Mouse (Mus musculus) liver, embryonic 12.5 days (tissue): Measurements from ENCODE around the gene Tmem235. TPM values are rescaled to one million over a fixed set of nuclear protein-coding genes. Genes with fewer than 3 reads are reported as not detected.

ENCODE experiments used
- ATAC-seq: fragments of 200-750 bp; cut with Nextera tagmentation; 2 replicates; pipeline ENCODE4 v1.8.0; 2017; ENCODE audit warnings: moderate number of reproducible peaks, mild to moderate bottlenecking, moderate library complexity
- H3K27ac ChIP-seq: fragments of 300-500 bp; sonication (generic); 2 replicates; pipeline ENCODE4 v1.5.1; 2016; ENCODE audit warnings: mild to moderate bottlenecking
- H3K27me3 ChIP-seq: fragments of 300-500 bp; sonication (generic); replicated peaks from 2 replicates; pipeline ENCODE4 v1.6.1; 2016; ENCODE audit warnings: mild to moderate bottlenecking, moderate library complexity
- H3K36me3 ChIP-seq: fragments of 300-500 bp; sonication (generic); 2 replicates; pipeline ENCODE4 v1.6.1; 2016; ENCODE audit warnings: mild to moderate bottlenecking, moderate library complexity
- H3K4me1 ChIP-seq: fragments of 300-500 bp; sonication (generic); 2 replicates; pipeline ENCODE4 v1.6.1; 2016
- H3K4me2 ChIP-seq: fragments of 300-500 bp; sonication (generic); 2 replicates; pipeline ENCODE4 v1.6.1; 2016; ENCODE audit warnings: mild to moderate bottlenecking, moderate library complexity
- H3K4me3 ChIP-seq: fragments of 300-500 bp; sonication (generic); 2 replicates; pipeline ENCODE4 v1.5.1; 2016; ENCODE audit warnings: mild to moderate bottlenecking, moderate library complexity
- H3K9ac ChIP-seq: fragments of 300-500 bp; sonication (generic); 2 replicates; pipeline ENCODE4 v1.6.1; 2016; ENCODE audit warnings: mild to moderate bottlenecking, moderate library complexity
- H3K9me3 ChIP-seq: fragments of 300-500 bp; sonication (generic); replicated peaks from 2 replicates; pipeline ENCODE4 v1.6.1; 2016; ENCODE audit warnings: mild to moderate bottlenecking, moderate library complexity
- WGBS: fragments of 180-500 bp; shearing (Covaris S2); methylation state at CpG from one replicate; pipeline ENCODE4 v1.1.7; 2016; ENCODE audit not compliant: insufficient replicate concordance; 5-methylcytosine and 5-hydroxymethylcytosine counted together
- polyA plus RNA-seq: library from polyadenylated mRNA; unstranded; fragments of >200 nt; fragmentation: Nextera tagmentation; extraction: Ambion mirVana; gene quantifications from 2 replicates; pipeline ENCODE4 v1.2.1, GENCODE M21; 2016

The Tmem235 gene
- polyA plus RNA-seq, 1 experiment from 2014 or later: not detected

DNA sequence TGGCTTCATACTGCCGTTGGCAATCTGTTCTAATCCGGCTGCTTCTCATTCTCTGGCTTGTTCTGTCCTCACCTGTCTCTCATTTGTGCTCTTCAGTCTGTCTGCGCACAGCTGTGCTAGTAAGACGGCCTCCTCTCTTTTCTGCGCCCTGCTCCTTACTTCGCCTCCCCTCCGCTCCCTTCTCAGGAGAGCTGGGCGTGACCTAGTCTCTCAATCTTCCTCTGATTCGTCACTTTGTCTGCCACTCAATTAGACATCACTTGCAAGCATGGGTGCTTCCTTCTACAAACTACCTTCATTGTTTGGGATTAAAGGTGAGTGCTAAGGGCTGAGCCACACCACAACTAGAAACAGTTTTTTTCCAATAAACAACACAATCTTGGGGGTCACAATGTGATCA is 6.3 kb upstream of the Tmem235 start:
- Histone ChIP-seq H3K27ac (no peak overlapping the region), H3K9ac (no peak overlapping the region), H3K4me2 (no peak overlapping the region), H3K27me3 (peaks cover 12% of the 10 kb centered on the region), H3K4me3 (no peak overlapping the region), H3K4me1 (peaks cover 24% of the 10 kb centered on the region), H3K36me3 (peaks cover 84% of the 10 kb centered on the region), H3K9me3 (no peaks in the 10 kb centered on the region; the same call in 1 of the 2 replicates)
- ATAC-seq: no peak
- 86% methylated on average over 9 of the region's 9 CpGs for WGBS

DNA sequence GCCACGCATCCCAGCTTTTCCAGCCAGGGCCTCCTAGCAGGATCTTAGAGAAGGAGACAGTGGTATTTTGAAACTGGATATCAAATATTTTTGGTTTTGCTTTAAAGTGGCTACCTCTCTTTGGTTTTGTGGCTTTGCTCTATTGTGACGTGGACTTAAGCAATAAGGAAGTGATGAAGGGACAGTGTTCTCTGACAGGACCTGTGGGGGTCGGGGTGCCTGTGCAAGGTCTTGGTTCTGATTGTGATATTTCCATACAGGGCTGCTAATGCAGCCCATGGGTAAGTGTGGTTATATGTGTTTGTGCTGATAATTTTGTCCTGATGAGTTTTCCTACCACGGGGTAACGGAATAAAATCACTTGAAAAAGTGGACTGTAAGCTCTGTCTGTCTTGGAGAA is 5.2 kb upstream of the Tmem235 start:
- Histone ChIP-seq H3K27ac (no peak overlapping the region), H3K27me3 (peaks cover 23% of the 10 kb centered on the region), H3K4me1 (peaks cover 21% of the 10 kb centered on the region), H3K9ac (no peak overlapping the region), H3K36me3 (peaks cover 81% of the 10 kb centered on the region), H3K4me2 (no peak overlapping the region), H3K9me3 (no peaks in the 10 kb centered on the region; the same call in 1 of the 2 replicates), H3K4me3 (no peak overlapping the region)
- no peak for ATAC-seq
- 86% methylated on average over 5 of the region's 5 CpGs for WGBS

DNA sequence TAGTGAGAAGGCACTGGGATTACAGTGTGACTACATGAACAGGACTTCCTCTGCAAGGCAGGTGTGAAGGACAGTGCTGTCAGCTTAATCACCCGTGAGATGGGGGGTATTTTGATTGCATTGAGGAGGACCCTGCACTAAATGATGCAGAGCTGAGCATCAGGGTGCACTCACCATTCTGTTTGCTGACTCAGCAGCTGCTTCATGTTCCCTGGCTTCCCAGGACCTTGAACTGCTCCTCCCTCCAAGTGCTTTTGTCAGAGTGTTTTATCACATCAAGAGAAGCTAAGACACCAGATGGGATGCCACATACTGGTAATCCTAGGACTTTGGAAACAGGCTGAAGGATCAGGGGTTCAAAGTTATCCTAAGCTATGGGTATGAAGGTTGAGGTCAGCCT is 4.6 kb upstream of the Tmem235 start:
- Histone ChIP-seq H3K4me2 (no peak overlapping the region), H3K27me3 (peaks cover 29% of the 10 kb centered on the region), H3K36me3 (peaks cover 77% of the 10 kb centered on the region), H3K9ac (no peak overlapping the region), H3K9me3 (no peaks in the 10 kb centered on the region; the same call in 1 of the 2 replicates), H3K4me3 (no peak overlapping the region), H3K4me1 (peaks cover 19% of the 10 kb centered on the region), H3K27ac (no peak overlapping the region)
- WGBS: 77% methylated on average over 1 of the region's 1 CpGs
- no peak for ATAC-seq

DNA sequence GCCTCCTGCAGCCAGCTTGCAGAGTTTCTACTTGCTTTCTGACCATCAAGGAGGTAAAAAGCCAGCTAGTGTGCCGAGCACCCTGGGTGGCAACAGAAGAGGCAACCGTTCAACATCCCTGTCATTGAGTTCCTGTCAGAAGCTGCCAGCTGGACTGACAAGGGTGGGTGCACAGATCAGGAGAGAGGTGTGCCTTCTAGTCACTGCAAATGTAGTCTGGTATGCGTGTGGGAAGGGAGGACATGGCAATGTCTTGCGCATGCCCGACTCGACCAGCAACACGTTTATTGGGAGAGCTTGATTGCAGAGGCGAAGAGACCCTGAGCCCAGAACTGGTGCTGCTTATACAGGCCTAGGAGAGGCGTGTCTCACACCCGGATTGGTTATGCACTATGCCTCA is 3.1 kb upstream of the Tmem235 start:
- no peak for ATAC-seq
- peaks cover 62% of the 10 kb centered on the region for H3K36me3 ChIP-seq
- H3K27me3 ChIP-seq: peaks cover 44% of the 10 kb centered on the region
- WGBS: 89% methylated on average over 10 of the region's 10 CpGs
- no peak overlapping the region for H3K9ac ChIP-seq
- H3K4me2 ChIP-seq: no peak overlapping the region
- H3K9me3 ChIP-seq: no peaks in the 10 kb centered on the region; the same call in 1 of the 2 replicates
- no peak overlapping the region for H3K27ac ChIP-seq
- 0 out of 2 replicates have a peak, but pooled peaks cover 4% of the 10 kb centered on the region for H3K4me1 ChIP-seq
- no peak overlapping the region for H3K4me3 ChIP-seq

DNA sequence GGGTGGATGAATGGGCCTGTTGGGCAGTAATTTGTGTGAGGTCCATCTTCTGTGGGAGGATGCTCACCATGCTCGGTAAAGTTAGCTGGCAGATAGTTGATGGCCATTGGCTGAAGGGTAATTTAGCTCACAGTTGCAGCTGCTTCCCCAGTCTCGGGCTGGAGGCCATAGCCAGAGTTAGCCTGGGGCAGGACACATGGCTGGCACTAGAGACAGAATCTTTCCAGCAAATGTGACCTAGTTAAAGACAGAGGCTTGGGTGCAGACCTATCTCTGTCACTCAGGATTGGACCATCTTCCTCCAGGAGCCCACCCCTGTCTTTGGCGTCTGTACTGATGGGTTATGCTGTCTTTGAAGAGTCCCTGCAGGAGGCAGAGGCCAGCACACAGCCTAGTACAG is 2.2 kb upstream of the Tmem235 start:
- Histone ChIP-seq H3K27me3 (peaks cover 53% of the 10 kb centered on the region), H3K27ac (peak overlapping the region; percentile 2; the same call in 1 of the 2 replicates), H3K4me2 (no peak overlapping the region), H3K36me3 (peaks cover 52% of the 10 kb centered on the region), H3K4me1 (0 out of 2 replicates have a peak, but pooled peaks cover 4% of the 10 kb centered on the region), H3K9ac (no peak overlapping the region), H3K4me3 (no peak overlapping the region), H3K9me3 (no peaks in the 10 kb centered on the region; the same call in 1 of the 2 replicates)
- 58% methylated on average over 3 of the region's 3 CpGs for WGBS
- no peak for ATAC-seq

DNA sequence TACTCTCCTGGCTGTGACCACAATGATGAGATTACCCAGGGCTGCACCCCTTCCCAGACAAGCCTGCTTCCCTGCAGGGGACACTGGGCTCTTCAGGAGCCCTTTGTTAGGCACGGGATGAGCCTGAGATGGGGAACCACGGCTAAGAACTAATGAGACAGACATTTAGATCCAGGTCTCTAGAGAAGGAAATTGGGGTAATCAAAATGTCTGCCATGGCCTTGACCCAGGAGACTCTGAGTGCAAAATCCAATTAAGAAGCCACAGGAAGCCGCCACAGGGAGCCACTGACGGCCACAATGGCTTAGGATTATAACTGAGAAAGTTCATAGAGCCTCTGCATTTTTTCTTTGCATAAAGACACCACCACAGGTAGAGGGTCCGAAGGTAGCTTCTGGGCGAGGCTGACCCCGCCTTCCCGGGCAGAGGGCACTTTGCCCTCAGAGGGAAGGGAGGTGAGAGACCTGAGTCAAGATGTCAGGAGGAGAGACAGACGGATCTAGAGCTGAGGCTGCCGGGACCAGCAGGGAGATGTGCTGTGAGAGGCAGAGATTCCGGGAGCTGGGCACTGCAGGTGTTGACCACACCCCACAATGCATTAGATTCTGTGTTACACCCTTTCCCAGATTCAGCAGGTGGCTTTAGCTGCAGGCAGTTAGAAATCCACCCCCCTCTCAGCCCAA is 2.8 kb downstream of the Tmem235 start:
- Histone ChIP-seq H3K27ac (no peak overlapping the region), H3K27me3 (peaks cover 76% of the 10 kb centered on the region), H3K4me3 (no peak overlapping the region), H3K9ac (no peak overlapping the region), H3K9me3 (no peaks in the 10 kb centered on the region), H3K36me3 (peaks cover 5% of the 10 kb centered on the region; the same call in 1 of the 2 replicates), H3K4me1 (0 out of 2 replicates have a peak, but pooled peaks cover 4% of the 10 kb centered on the region), H3K4me2 (no peak overlapping the region)
- no peak for ATAC-seq
- WGBS: 34% methylated on average over 11 of the region's 11 CpGs

DNA sequence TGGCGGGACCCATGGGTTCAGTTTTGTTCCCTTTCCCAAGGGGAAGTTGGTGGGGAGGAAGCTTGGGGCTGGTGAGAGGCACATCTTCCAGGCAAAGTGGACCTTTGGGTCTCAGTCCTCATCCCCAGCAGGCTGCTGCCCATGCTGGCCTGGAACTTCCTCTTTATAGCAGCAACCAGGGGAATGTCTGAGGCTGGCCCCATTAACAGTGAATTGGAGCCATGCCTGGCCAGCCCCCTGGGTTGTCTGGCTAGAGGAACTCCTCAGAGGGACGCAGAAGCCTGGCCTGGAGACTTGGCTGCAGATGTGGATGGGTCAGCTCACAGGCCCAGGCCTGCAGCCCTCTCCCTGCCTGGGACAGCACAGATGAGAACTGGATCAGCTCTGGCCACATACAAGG is 4.3 kb downstream of the Tmem235 start:
- 25% methylated on average over 2 of the region's 2 CpGs for WGBS
- Histone ChIP-seq H3K4me1 (0 out of 2 replicates have a peak, but pooled peaks cover 4% of the 10 kb centered on the region), H3K27ac (no peak overlapping the region), H3K4me3 (no peak overlapping the region), H3K36me3 (no peaks in the 10 kb centered on the region), H3K4me2 (no peak overlapping the region), H3K9ac (no peak overlapping the region), H3K9me3 (no peaks in the 10 kb centered on the region), H3K27me3 (peaks cover 69% of the 10 kb centered on the region)
- no peak for ATAC-seq

DNA sequence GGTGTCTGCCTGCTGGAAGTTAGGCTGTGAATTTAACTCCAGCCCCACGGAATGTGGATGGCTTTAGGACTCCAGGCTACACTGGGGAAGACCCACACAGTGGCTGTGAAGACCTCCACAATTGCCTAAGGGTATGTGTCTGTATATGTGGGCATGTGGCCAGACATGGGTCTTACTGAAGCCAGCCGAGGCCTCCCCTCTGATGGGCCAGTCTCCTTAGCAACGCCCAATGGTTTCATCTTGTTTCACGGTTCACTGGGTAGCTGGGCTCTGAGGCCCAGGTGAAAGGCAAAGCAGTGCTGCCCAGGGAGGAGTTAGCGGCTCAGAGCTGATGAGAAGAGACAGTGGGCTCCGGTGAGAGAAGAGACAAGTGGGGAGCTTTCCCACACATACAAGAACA is 5.4 kb downstream of the Tmem235 start:
- H3K27me3 ChIP-seq: peaks cover 60% of the 10 kb centered on the region
- H3K4me2 ChIP-seq: no peak overlapping the region

DNA sequence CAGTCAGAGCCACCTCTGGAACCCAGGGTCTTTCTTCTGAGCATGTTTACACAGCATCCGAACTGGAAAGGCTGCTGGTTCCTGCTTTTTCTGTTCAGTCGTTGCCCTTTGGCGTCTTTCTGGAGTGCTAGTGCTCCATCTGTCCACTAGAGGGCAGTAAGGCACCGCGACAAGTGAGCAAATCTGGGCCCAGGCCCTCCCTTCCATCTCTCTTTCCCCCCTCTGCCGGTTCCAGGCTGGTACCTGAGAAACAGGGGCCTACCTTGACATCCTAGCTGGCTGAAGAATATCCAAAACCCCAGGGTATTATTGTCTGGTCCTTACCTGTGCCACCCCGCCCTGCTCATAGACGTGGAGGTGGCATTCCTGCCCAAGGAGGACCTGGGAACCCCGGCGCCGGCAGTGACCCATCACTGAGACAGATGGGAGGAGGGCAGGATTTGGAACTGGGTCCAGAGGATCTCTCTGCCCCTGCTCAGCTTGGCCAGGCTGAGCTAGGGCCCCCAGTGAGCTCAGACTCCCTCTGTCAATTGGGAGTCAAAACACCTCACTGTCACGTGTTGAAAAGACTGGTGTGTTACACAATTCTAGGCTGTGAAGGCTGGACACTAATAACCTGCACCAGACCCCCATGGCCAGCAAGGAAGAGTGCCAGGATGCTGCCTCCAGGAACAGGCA is 10.3 kb downstream of the Tmem235 start:
- no peak overlapping the region for H3K4me2 ChIP-seq
- no peaks in the 10 kb centered on the region for H3K9me3 ChIP-seq
- no peak overlapping the region for H3K27ac ChIP-seq
- no peak overlapping the region for H3K4me3 ChIP-seq
- peaks cover 24% of the 10 kb centered on the region for H3K4me1 ChIP-seq
- H3K27me3 ChIP-seq: peaks cover 44% of the 10 kb centered on the region
- H3K9ac ChIP-seq: no peak overlapping the region
- 37% methylated on average over 12 of the region's 12 CpGs for WGBS
- no peaks in the 10 kb centered on the region for H3K36me3 ChIP-seq
- ATAC-seq: no peak

More for the DNA sequence above, 5.4 kb downstream of the Tmem235 start:
- Histone ChIP-seq H3K4me3 (no peak overlapping the region), H3K9ac (no peak overlapping the region), H3K36me3 (no peaks in the 10 kb centered on the region), H3K9me3 (no peaks in the 10 kb centered on the region), H3K4me1 (0 out of 2 replicates have a peak, but pooled peaks cover 2% of the 10 kb centered on the region), H3K27ac (no peak overlapping the region)
- ATAC-seq: no peak
- WGBS: 52% methylated on average over 6 of the region's 6 CpGs

DNA sequence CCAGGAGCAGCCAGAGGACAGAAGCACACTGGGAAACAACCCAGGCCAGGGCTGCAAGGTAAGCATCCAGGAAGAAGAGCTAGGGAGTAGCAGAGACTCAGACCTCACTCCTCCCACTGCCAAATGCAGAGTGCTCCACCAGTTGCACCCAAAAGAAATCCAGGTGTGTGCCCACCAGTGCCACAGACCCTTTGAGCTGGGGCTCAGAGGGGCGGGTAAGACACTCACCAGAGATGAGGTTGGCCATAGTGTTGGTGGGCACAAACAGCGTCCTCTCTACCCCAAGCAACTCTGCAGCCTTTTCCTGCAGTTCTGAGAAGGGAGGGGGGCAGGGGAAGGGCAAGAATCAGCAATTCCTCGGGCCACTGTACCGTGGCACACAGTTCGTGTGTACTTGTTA is 10.8 kb downstream of the Tmem235 start:
- Histone ChIP-seq H3K36me3 (no peaks in the 10 kb centered on the region), H3K4me1 (peaks cover 28% of the 10 kb centered on the region), H3K4me3 (no peak overlapping the region), H3K9me3 (no peaks in the 10 kb centered on the region), H3K27ac (no peak overlapping the region), H3K4me2 (no peak overlapping the region), H3K27me3 (peaks cover 44% of the 10 kb centered on the region), H3K9ac (no peak overlapping the region)
- WGBS: 43% methylated on average over 5 of the region's 5 CpGs
- ATAC-seq: no peak

DNA sequence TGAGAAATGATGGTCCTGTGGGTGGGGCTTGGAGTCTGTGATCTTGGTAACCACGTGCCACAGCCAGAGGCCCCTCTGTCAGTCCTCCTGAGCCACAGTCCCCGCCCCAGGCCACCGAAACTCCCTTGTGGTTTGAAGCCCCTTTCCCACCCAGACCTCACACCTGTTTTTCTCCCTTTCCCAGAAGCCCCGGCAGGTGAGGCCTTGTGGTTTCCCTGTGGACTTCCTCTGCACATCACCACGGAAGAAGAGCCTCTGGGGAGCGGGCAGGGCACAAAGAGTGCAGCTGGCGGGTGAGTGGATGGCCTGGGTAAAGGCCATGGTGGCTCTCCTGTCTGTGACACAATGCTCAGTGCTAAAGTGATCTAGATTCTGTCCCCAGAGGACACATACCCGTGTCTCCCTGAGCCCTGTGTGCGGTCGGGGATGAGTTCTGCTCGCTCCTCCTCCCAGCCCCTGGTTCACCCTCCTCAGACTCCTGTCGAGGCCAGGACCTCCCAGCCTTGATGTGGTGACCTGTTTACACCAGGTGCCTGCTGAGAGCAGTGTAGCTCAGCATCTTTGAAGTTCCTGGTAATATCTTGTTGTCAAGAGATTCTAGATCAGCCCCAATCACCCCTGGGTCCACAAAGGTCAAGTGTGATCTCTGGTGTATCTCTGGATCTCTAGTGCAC is 11.5 kb downstream of the Tmem235 start:
- Histone ChIP-seq H3K9ac (no peak overlapping the region), H3K4me1 (peaks cover 31% of the 10 kb centered on the region), H3K27me3 (peaks cover 44% of the 10 kb centered on the region), H3K27ac (no peak overlapping the region), H3K4me3 (no peak overlapping the region), H3K9me3 (no peaks in the 10 kb centered on the region), H3K4me2 (peak overlapping the region; percentile 77; the same call in 1 of the 2 replicates), H3K36me3 (no peaks in the 10 kb centered on the region)
- WGBS: 27% methylated on average over 12 of the region's 12 CpGs
- no peak for ATAC-seq
